Mouse (Mus musculus) liver, postnatal 0 days (tissue): ENCODE measurements around the gene Tmem33. TPM values are rescaled to one million over a fixed set of nuclear protein-coding genes. Genes with fewer than 3 reads are reported as not detected.

Source experiments
- ATAC-seq: fragments of 200-750 bp; cut with Nextera tagmentation; 2 replicates; pipeline ENCODE4 v1.8.0; 2017; ENCODE audit warnings: mild to moderate bottlenecking, moderate library complexity
- DNase-seq: peaks from one replicate; pipeline ENCODE4 v3.0.0-alpha.2; 2016
- H3K27ac ChIP-seq: fragments of 300-500 bp; sonication (generic); 2 replicates; pipeline ENCODE4 v1.5.1; 2014; ENCODE audit warnings: antibody characterized with exemption, moderate library complexity, mild to moderate bottlenecking, low read depth
- H3K27me3 ChIP-seq: fragments of 300-500 bp; sonication (generic); 2 replicates; pipeline ENCODE4 v1.6.1; 2014; ENCODE audit warnings: low read length, control low read depth, mixed read lengths; ENCODE audit not compliant: insufficient read depth
- H3K36me3 ChIP-seq: fragments of 300-500 bp; sonication (generic); replicated peaks from 2 replicates; pipeline ENCODE4 v1.6.1; 2014; ENCODE audit warnings: mild to moderate bottlenecking, control low read depth, low read length, moderate library complexity, mixed read lengths; ENCODE audit not compliant: insufficient read depth
- H3K4me1 ChIP-seq: fragments of 300-500 bp; sonication (generic); 2 replicates; pipeline ENCODE4 v1.6.1; 2014; ENCODE audit warnings: antibody characterized with exemption, mild to moderate bottlenecking, control low read depth; ENCODE audit not compliant: insufficient read depth
- H3K4me2 ChIP-seq: fragments of 300-500 bp; sonication (generic); 2 replicates; pipeline ENCODE4 v1.6.1; 2014; ENCODE audit warnings: low read depth, mild to moderate bottlenecking, low read length, moderate library complexity, mixed read lengths
- H3K4me3 ChIP-seq: fragments of 300-500 bp; sonication (generic); 2 replicates; pipeline ENCODE4 v1.5.1; 2014; ENCODE audit warnings: low read depth, low read length
- H3K9ac ChIP-seq: fragments of 300-500 bp; sonication (generic); replicated peaks from 2 replicates; pipeline ENCODE4 v1.6.1; 2014; ENCODE audit warnings: mild to moderate bottlenecking, moderate library complexity
- H3K9me3 ChIP-seq: fragments of 300-500 bp; sonication (generic); 2 replicates; pipeline ENCODE4 v1.6.1; 2016; ENCODE audit warnings: mild to moderate bottlenecking, control low read depth, low read length, mixed read lengths
- CTCF ChIP-seq: sonication (generic); IDR thresholded peaks from 2 replicates; pipeline ENCODE4 v1.5.1; 2016; ENCODE audit warnings: antibody characterized with exemption, low read depth
- EP300 ChIP-seq: IDR thresholded peaks from 2 replicates; pipeline ENCODE4 v1.6.1; 2016; ENCODE audit warnings: antibody characterized with exemption, low read depth, mild to moderate bottlenecking
- WGBS: fragments of 180-500 bp; shearing (Covaris S2); extraction: QIAGEN DNeasy Blood & Tissue Kit; methylation state at CpG from one replicate; pipeline ENCODE4 v1.1.7; 2014; ENCODE audit not compliant: insufficient replicate concordance; 5-methylcytosine and 5-hydroxymethylcytosine counted together
- polyA plus RNA-seq: library from polyadenylated mRNA; unstranded; fragments of >200 nt; fragmentation: Nextera tagmentation; extraction: Ambion mirVana; gene quantifications from 2 replicates; pipeline ENCODE4 v1.2.1, GENCODE M21; 2015

Gene Tmem33
- polyA plus RNA-seq, 1 experiment from 2014 or later = 86.4 TPM

DNA sequence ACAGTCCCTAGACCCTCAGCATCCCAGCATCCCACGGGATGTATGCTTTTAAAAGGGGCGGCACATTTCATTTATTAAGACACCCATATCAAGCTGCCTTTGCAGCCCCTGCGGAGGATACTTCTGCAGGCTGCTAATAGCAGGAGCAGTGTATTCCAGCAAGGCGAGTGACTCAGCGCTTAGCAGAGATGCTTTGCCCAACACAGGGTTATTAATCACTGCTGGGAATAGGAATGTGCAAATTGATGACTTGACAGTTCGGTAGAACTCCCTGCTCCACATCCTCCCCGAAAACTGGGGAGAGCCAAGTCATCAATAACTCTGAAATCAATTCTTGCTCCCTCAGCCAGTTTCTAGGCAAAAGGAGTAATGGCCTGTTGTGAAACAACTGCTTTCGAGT is 4.7 kb upstream of the Tmem33 start:
- WGBS = 70% methylated on average over 8 of the region's 8 CpGs
- Histone ChIP-seq H3K36me3 (no peaks in the 10 kb centered on the region), H3K4me1 (peaks cover 4% of the 10 kb centered on the region; the same call in 1 of the 2 replicates), H3K27me3 (no peaks in the 10 kb centered on the region), H3K9ac (no peak overlapping the region), H3K4me3 (no peak overlapping the region), H3K4me2 (no peak overlapping the region), H3K27ac (no peak overlapping the region), H3K9me3 (no peaks in the 10 kb centered on the region)
- ATAC-seq (no peak), DNase-seq (no peak)
- no peak for TF ChIP-seq CTCF
- no peak for TF ChIP-seq EP300

DNA sequence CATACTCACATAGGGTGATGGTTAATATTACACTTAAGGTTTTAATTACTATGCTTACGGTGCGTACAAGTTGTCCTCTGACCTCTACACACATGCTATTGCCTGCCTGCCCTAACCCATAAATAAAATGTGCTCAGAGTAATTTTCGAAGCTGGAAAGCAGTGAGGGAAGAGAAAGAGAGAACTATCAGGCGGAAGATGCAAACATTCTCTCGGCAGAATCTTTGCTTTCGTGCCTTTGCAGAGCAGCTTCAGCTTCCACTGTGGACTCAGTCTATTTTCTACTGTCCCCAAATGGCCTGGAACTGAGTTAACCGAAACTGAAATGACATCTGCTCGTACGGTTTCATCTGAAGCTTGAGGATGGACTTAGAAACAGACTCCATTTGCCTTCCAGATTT is 1.9 kb upstream of the Tmem33 start:
- 87% methylated on average over 9 of the region's 9 CpGs for WGBS
- H3K9ac ChIP-seq = no peak overlapping the region
- H3K4me3 ChIP-seq = no peak overlapping the region
- TF ChIP-seq CTCF (no peak), EP300 (no peak)
- no peak overlapping the region for H3K4me2 ChIP-seq
- H3K4me1 ChIP-seq = peaks cover 10% of the 10 kb centered on the region; the same call in 1 of the 2 replicates
- no peak for ATAC-seq
- H3K27me3 ChIP-seq = no peaks in the 10 kb centered on the region
- no peak for DNase-seq
- no peak overlapping the region for H3K27ac ChIP-seq
- no peaks in the 10 kb centered on the region for H3K9me3 ChIP-seq
- H3K36me3 ChIP-seq = 0 out of 2 replicates have a peak, but pooled peaks cover 4% of the 10 kb centered on the region

DNA sequence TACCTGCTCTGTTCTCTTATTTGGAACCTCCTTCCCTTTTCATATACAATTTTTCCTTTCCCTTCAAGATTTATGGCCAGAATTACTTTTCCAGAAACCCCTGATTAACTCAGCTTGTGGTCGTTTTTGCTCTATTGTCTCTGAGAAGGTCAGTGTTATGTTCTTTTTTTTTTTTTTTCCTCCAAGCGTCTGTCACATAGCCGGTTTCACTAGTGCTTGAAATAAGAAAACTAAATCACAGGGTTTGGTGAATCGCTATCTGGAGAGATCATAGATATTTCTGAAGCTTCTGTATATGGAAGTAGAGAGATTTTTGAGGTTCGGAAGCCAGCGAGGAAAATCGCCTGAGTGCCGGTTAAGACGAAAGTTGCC is 220 bp upstream of the Tmem33 start:
- DNase-seq (no peak), ATAC-seq (no peak)
- TF ChIP-seq EP300 = no peak
- no peak for TF ChIP-seq CTCF
- Histone ChIP-seq H3K27ac (peak overlapping the region; percentile 72), H3K4me2 (peak overlapping the region; percentile 80), H3K4me3 (peak overlapping the region; percentile 74), H3K4me1 (peaks cover 10% of the 10 kb centered on the region; the same call in 1 of the 2 replicates), H3K9me3 (no peaks in the 10 kb centered on the region), H3K27me3 (no peaks in the 10 kb centered on the region), H3K9ac (peak overlapping the region; percentile 90), H3K36me3 (peaks cover 12% of the 10 kb centered on the region)
- WGBS = 1% methylated on average over 9 of the region's 9 CpGs

DNA sequence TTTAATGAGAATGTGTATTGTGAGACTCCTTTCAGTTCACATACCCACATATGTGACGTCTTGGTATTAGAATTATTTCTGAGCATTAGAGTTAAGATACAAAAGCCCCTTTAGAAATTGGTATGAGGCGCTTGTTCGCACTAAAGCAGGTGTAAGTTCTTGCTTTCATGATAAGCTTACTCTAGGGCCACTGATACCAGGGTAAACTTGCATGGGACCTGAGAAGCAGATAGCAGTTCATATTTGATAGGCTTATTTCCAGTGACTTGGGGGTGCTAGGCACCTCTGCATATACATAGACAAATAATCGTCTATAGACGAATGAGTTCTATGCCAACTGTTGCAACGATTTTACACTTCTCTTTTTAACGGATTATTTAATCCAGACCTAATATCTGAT is 2.6 kb downstream of the Tmem33 start:
- WGBS = 61% methylated on average over 7 of the region's 7 CpGs
- Histone ChIP-seq H3K4me1 (peaks cover 10% of the 10 kb centered on the region; the same call in 1 of the 2 replicates), H3K9ac (no peak overlapping the region; the same call in 1 of the 2 replicates), H3K36me3 (peaks cover 36% of the 10 kb centered on the region), H3K27ac (no peak overlapping the region), H3K4me3 (peak overlapping the region; percentile 74), H3K27me3 (no peaks in the 10 kb centered on the region), H3K4me2 (peak overlapping the region; percentile 80), H3K9me3 (no peaks in the 10 kb centered on the region)
- DNase-seq (no peak), ATAC-seq (no peak)
- TF ChIP-seq CTCF (no peak), EP300 (peak; percentile 86)

DNA sequence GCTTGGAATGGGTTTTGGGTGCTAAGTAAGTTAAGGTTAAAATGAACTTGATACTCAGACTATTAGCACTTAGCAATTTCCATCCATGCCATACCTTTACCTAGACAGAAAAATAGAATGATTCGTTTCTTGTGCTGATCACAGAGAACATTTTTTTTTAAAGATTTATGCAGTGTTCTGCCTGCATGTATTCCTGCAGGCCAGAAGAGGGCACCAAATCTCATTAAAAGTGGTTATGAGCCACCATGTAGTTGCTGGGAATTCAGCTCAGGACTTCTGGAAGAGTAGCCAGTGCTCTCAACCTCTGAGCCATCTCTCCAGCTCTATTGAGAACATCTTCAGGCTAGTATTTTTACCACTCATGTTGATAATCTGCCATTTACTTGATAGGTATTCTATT is 5.7 kb downstream of the Tmem33 start:
- no peak overlapping the region for H3K9ac ChIP-seq
- H3K27ac ChIP-seq = no peak overlapping the region
- H3K27me3 ChIP-seq = no peaks in the 10 kb centered on the region
- H3K36me3 ChIP-seq = peaks cover 51% of the 10 kb centered on the region
- no peak overlapping the region for H3K4me3 ChIP-seq
- TF ChIP-seq CTCF (peak; percentile 64), EP300 (no peak)
- H3K9me3 ChIP-seq = no peaks in the 10 kb centered on the region
- H3K4me2 ChIP-seq = no peak overlapping the region
- no peak for ATAC-seq
- 81% methylated on average over 1 of the region's 1 CpGs for WGBS
- H3K4me1 ChIP-seq = peaks cover 6% of the 10 kb centered on the region; the same call in 1 of the 2 replicates
- no peak for DNase-seq

DNA sequence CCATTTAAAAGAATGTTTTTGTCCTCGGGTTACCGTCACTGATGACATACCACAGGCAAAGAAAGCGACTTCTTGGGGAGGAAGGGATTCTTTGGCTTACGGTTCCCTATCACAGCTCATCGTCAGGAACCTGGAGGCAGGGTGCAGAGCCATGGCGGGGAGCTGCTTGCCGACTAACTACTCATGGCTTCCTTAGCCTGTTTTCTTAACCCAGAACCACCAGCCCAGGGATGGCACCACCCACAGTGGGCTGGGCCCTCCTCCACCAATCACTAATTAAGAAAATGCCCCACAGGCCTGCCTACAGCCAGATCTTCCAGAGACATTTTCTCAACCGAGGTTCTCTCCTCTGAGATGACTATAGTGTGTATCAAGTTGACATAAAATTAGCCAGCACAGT is 8.9 kb downstream of the Tmem33 start:
- no peak for TF ChIP-seq EP300
- TF ChIP-seq CTCF = no peak
- no peaks in the 10 kb centered on the region for H3K4me1 ChIP-seq
- no peaks in the 10 kb centered on the region for H3K27me3 ChIP-seq
- DNase-seq (peak; percentile 9), ATAC-seq (no peak)
- H3K4me3 ChIP-seq = no peak overlapping the region
- H3K4me2 ChIP-seq = no peak overlapping the region
- no peaks in the 10 kb centered on the region for H3K9me3 ChIP-seq
- H3K36me3 ChIP-seq = peaks cover 45% of the 10 kb centered on the region
- no peak overlapping the region for H3K9ac ChIP-seq
- 93% methylated on average over 8 of the region's 8 CpGs for WGBS
- H3K27ac ChIP-seq = no peak overlapping the region

DNA sequence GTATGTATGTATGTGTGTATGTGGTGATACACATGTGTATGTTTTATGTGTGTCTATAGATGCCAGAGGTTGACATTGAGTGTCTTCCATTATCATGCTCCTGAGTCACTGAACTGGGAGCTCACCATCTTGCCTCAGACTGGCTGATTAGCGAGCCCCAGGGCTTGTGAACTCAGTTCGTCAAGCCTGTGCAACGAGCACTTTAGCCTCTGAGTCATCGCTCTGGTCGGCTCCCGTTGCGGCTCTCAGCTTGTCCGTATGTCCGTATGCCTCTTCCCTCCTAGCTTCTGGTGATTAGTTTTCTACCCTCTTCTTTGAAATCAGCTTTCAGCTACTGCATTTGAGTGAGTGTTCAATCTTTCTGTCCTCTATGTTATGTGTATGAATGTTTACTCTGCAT is 19.0 kb downstream of the Tmem33 start:
- peak overlapping the region; percentile 22; the same call in 1 of the 2 replicates for H3K4me2 ChIP-seq
- H3K9me3 ChIP-seq = no peaks in the 10 kb centered on the region
- no peak overlapping the region for H3K9ac ChIP-seq
- WGBS = 93% methylated on average over 9 of the region's 9 CpGs
- no peak for ATAC-seq
- H3K36me3 ChIP-seq = peaks cover 17% of the 10 kb centered on the region
- no peaks in the 10 kb centered on the region for H3K27me3 ChIP-seq
- DNase-seq = peak; percentile 13
- TF ChIP-seq EP300 = no peak
- no peak for TF ChIP-seq CTCF
- H3K4me1 ChIP-seq = peaks cover 6% of the 10 kb centered on the region
- H3K4me3 ChIP-seq = no peak overlapping the region
- H3K27ac ChIP-seq = peak overlapping the region; percentile 58
